Mouse (Mus musculus) ES-E14 (cell line): Measurements from ENCODE around the gene Hs2st1.

Source experiments
- CHD2 ChIP-seq: IDR thresholded peaks from 2 replicates; pipeline ENCODE4 v1.6.1; 2014; ENCODE audit warnings: mild to moderate bottlenecking, low read depth, low read length, inconsistent platforms
- HCFC1 ChIP-seq: IDR thresholded peaks from 2 replicates; pipeline ENCODE4 v1.6.1; 2012; ENCODE audit warnings: low read length, inconsistent platforms, borderline replicate concordance; ENCODE audit not compliant: insufficient read depth
- MAFK ChIP-seq: IDR thresholded peaks from 2 replicates; pipeline ENCODE4 v1.6.1; 2014; ENCODE audit warnings: mild to moderate bottlenecking, low read depth, low read length, inconsistent platforms; ENCODE audit not compliant: insufficient read depth
- ZC3H11A ChIP-seq: IDR thresholded peaks from 2 replicates; pipeline ENCODE4 v1.6.1; 2012; ENCODE audit warnings: low read depth, mild to moderate bottlenecking, inconsistent platforms, low read length, borderline replicate concordance
- ZNF384 ChIP-seq: IDR thresholded peaks from 2 replicates; pipeline ENCODE4 v1.6.1; 2012; ENCODE audit warnings: low read depth, low read length, inconsistent platforms

- TF ChIP-seq ZNF384 (no peak), CHD2 (no peak), HCFC1 (no peak), MAFK (no peak), ZC3H11A (no peak)
Observed at GRCm38 (mm10) chr3:144507885-144508284, 62.1 kb downstream of the Hs2st1 start.
